Mouse (Mus musculus): ENCODE data around the gene Rnf121. TPM values are rescaled to one million over a fixed set of nuclear protein-coding genes. Genes with fewer than 3 reads are reported as not detected.

Rnf121 gene
- total RNA-seq, 1 experiment: 45.7 TPM

GRCm38 (mm10) chr7:102018034-102018433, 47.2 kb downstream of the Rnf121 start:
- no peak for TF ChIP-seq HCFC1 (IDR thresholded peaks at IDR 0.05; ENCODE audit: borderline replicate concordance, insufficient read depth, low read length)
- TF ChIP-seq ZNF384 (IDR thresholded peaks at IDR 0.05; ENCODE audit: low read depth, low read length): no peak
- no peak for TF ChIP-seq CHD2 (IDR thresholded peaks at IDR 0.05; ENCODE audit: low read depth, low read length)
- no peak for TF ChIP-seq ZC3H11A (IDR thresholded peaks at IDR 0.05; ENCODE audit: borderline replicate concordance, low read depth, low read length)
- no peak for TF ChIP-seq MAFK (IDR thresholded peaks at IDR 0.05; ENCODE audit: insufficient read depth, low read depth, low read length)
- Histone ChIP-seq H3K4me1 (ENCODE audit: control insufficient read depth in 2 of 2, insufficient read depth in 2 of 2, low read length in 2 of 2, poor library complexity in 1 of 2) (peaks cover 5 to 6% of the 10 kb centered on the region in 2 experiments; a peak in 2 of 4 replicates), H3K27ac (ENCODE audit: insufficient read depth, low read depth, low read length, poor library complexity, severe bottlenecking) (no peak overlapping the region), H3K9ac (ENCODE audit: insufficient read depth, low read depth, low read length, poor library complexity, severe bottlenecking) (no peak overlapping the region), H3K4me3 (ENCODE audit: insufficient read depth in 1 of 2, low read depth in 1 of 2, low read length in 2 of 2, poor library complexity in 1 of 2, severe bottlenecking in 1 of 2) (no peak overlapping the region), H3K9me3 (ENCODE audit: control insufficient read depth, insufficient read depth, low read depth, low read length) (no peaks in the 10 kb centered on the region), H3K36me3 (ENCODE audit: control insufficient read depth, insufficient read depth, low read length, poor library complexity, severe bottlenecking) (peaks cover 57% of the 10 kb centered on the region)
- in situ Hi-C loops (cut with MboI; ENCODE audit: low sequenced_read_pairs in 2 of 2, unreplicated experiment in 2 of 2): no loop called here
- DNase-seq (ENCODE audit: low read depth, low spot score): no peak

- TF ChIP-seq HCFC1 (IDR thresholded peaks at IDR 0.05; ENCODE audit: borderline replicate concordance, insufficient read depth, low read length) (no peak), CHD2 (IDR thresholded peaks at IDR 0.05; ENCODE audit: low read depth, low read length) (no peak), MAFK (IDR thresholded peaks at IDR 0.05; ENCODE audit: insufficient read depth, low read depth, low read length) (no peak), ZC3H11A (IDR thresholded peaks at IDR 0.05; ENCODE audit: borderline replicate concordance, low read depth, low read length) (no peak), ZNF384 (IDR thresholded peaks at IDR 0.05; ENCODE audit: low read depth, low read length) (no peak)
- no peak for DNase-seq (ENCODE audit: low read depth, low spot score)
- Histone ChIP-seq H3K4me1 (ENCODE audit: control insufficient read depth in 2 of 2, insufficient read depth in 2 of 2, low read length in 2 of 2, poor library complexity in 1 of 2) (peaks cover under 1 to 3% of the 10 kb centered on the region in 2 experiments; a peak in 2 of 4 replicates), H3K9me3 (ENCODE audit: control insufficient read depth, insufficient read depth, low read depth, low read length) (no peaks in the 10 kb centered on the region), H3K4me3 (ENCODE audit: insufficient read depth in 1 of 2, low read depth in 1 of 2, low read length in 2 of 2, poor library complexity in 1 of 2, severe bottlenecking in 1 of 2) (no peak overlapping the region), H3K27ac (ENCODE audit: insufficient read depth, low read depth, low read length, poor library complexity, severe bottlenecking) (no peak overlapping the region), H3K9ac (ENCODE audit: insufficient read depth, low read depth, low read length, poor library complexity, severe bottlenecking) (no peak overlapping the region), H3K36me3 (ENCODE audit: control insufficient read depth, insufficient read depth, low read length, poor library complexity, severe bottlenecking) (peaks cover 57% of the 10 kb centered on the region)
- in situ Hi-C loops (cut with MboI; ENCODE audit: low sequenced_read_pairs in 2 of 2, unreplicated experiment in 2 of 2): no loop called here
Observed at GRCm38 (mm10) chr7:102017452-102017851, 47.8 kb downstream of the Rnf121 start.

DNA sequence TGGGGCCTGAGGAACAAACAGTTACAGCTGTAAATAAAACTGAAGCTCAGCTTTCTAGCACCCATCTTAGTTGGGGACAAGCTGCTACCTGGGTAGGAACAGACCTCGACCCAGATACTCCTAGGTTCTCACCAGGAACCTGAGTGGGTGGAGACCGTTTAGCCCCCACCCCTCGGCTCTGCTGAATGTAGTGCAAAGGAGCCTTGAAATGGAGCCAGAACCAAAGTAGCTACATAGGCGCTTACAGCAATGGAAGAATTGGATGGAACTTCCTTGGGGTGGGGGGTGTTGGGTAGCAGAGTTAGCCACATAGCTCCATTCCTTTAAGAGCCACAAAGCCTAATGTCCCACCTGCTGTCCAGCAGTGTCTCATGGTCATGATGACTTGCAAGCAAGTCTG, 48.3 kb downstream of the Rnf121 start:
- TF ChIP-seq MAFK (IDR thresholded peaks at IDR 0.05; ENCODE audit: insufficient read depth, low read depth, low read length) (no peak), CHD2 (IDR thresholded peaks at IDR 0.05; ENCODE audit: low read depth, low read length) (no peak)

GRCm38 (mm10) chr7:102014995-102015394, 50.3 kb downstream of the Rnf121 start:
- Histone ChIP-seq H3K4me1 (ENCODE audit: control insufficient read depth in 2 of 2, insufficient read depth in 2 of 2, low read length in 2 of 2, poor library complexity in 1 of 2) (no peaks in the 10 kb centered on the region), H3K4me3 (ENCODE audit: insufficient read depth in 1 of 2, low read depth in 1 of 2, low read length in 2 of 2, poor library complexity in 1 of 2, severe bottlenecking in 1 of 2) (no peak overlapping the region), H3K27ac (ENCODE audit: insufficient read depth, low read depth, low read length, poor library complexity, severe bottlenecking) (no peak overlapping the region), H3K9ac (ENCODE audit: insufficient read depth, low read depth, low read length, poor library complexity, severe bottlenecking) (no peak overlapping the region), H3K36me3 (ENCODE audit: control insufficient read depth, insufficient read depth, low read length, poor library complexity, severe bottlenecking) (peaks cover 71% of the 10 kb centered on the region), H3K9me3 (ENCODE audit: control insufficient read depth, insufficient read depth, low read depth, low read length) (no peaks in the 10 kb centered on the region)
- in situ Hi-C loops (cut with MboI; ENCODE audit: low sequenced_read_pairs in 2 of 2, unreplicated experiment in 2 of 2): no loop called here
- no peak for TF ChIP-seq ZNF384 (IDR thresholded peaks at IDR 0.05; ENCODE audit: low read depth, low read length)
- TF ChIP-seq HCFC1 (IDR thresholded peaks at IDR 0.05; ENCODE audit: borderline replicate concordance, insufficient read depth, low read length): no peak
- DNase-seq (ENCODE audit: low read depth, low spot score): no peak

More for the DNA sequence above, 48.3 kb downstream of the Rnf121 start:
- peaks cover 62% of the 10 kb centered on the region for H3K36me3 ChIP-seq (ENCODE audit: control insufficient read depth, insufficient read depth, low read length, poor library complexity, severe bottlenecking)
- H3K4me1 ChIP-seq (ENCODE audit: control insufficient read depth in 2 of 2, insufficient read depth in 2 of 2, low read length in 2 of 2, poor library complexity in 1 of 2): no peaks in the 10 kb centered on the region
- H3K27ac ChIP-seq (ENCODE audit: insufficient read depth, low read depth, low read length, poor library complexity, severe bottlenecking): no peak overlapping the region
- no peaks in the 10 kb centered on the region for H3K9me3 ChIP-seq (ENCODE audit: control insufficient read depth, insufficient read depth, low read depth, low read length)
- no peak for DNase-seq (ENCODE audit: low read depth, low spot score)
- in situ Hi-C loops (cut with MboI; ENCODE audit: low sequenced_read_pairs in 2 of 2, unreplicated experiment in 2 of 2): no loop called here
- H3K9ac ChIP-seq (ENCODE audit: insufficient read depth, low read depth, low read length, poor library complexity, severe bottlenecking): no peak overlapping the region
- H3K4me3 ChIP-seq (ENCODE audit: insufficient read depth in 1 of 2, low read depth in 1 of 2, low read length in 2 of 2, poor library complexity in 1 of 2, severe bottlenecking in 1 of 2): no peak overlapping the region

DNA sequence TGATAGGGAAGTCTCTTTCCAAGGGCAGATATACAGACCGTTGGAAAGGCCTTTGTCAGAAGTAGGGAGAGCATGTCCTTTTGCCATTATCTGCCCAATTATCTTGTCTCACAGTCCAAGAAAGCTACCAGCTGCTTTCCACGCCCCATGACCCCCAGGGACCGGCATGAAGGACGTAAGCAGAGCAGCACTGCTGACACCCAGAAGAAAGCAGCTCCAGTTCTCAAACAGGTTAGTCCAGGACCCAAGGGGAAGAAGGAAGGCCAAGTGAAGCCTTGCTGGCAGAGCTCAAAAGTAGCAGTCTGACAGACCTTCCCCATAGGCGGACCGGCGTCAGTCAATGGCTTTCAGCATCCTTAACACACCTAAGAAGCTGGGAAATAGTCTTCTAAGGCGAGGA, 51.9 kb downstream of the Rnf121 start:
- H3K27ac ChIP-seq (ENCODE audit: insufficient read depth, low read depth, low read length, poor library complexity, severe bottlenecking): no peak overlapping the region
- TF ChIP-seq ZC3H11A (IDR thresholded peaks at IDR 0.05; ENCODE audit: borderline replicate concordance, low read depth, low read length) (no peak), MAFK (IDR thresholded peaks at IDR 0.05; ENCODE audit: insufficient read depth, low read depth, low read length) (no peak), HCFC1 (IDR thresholded peaks at IDR 0.05; ENCODE audit: borderline replicate concordance, insufficient read depth, low read length) (no peak), ZNF384 (IDR thresholded peaks at IDR 0.05; ENCODE audit: low read depth, low read length) (no peak), CHD2 (IDR thresholded peaks at IDR 0.05; ENCODE audit: low read depth, low read length) (no peak)
- in situ Hi-C loops (cut with MboI; ENCODE audit: low sequenced_read_pairs in 2 of 2, unreplicated experiment in 2 of 2): no loop called here
- peaks cover 76% of the 10 kb centered on the region for H3K36me3 ChIP-seq (ENCODE audit: control insufficient read depth, insufficient read depth, low read length, poor library complexity, severe bottlenecking)
- H3K4me3 ChIP-seq (ENCODE audit: insufficient read depth in 1 of 2, low read depth in 1 of 2, low read length in 2 of 2, poor library complexity in 1 of 2, severe bottlenecking in 1 of 2): no peak overlapping the region
- H3K4me1 ChIP-seq (ENCODE audit: control insufficient read depth in 2 of 2, insufficient read depth in 2 of 2, low read length in 2 of 2, poor library complexity in 1 of 2): no peaks in the 10 kb centered on the region
- no peak overlapping the region for H3K9ac ChIP-seq (ENCODE audit: insufficient read depth, low read depth, low read length, poor library complexity, severe bottlenecking)
- H3K9me3 ChIP-seq (ENCODE audit: control insufficient read depth, insufficient read depth, low read depth, low read length): no peaks in the 10 kb centered on the region
- DNase-seq (ENCODE audit: low read depth, low spot score): no peak

Measured in ES-E14 (cell line).